Mouse (Mus musculus) right cerebral cortex, postnatal 4 days (tissue): ENCODE measurements around the gene Wscd2.
"Not testable (repeated sequence)": the region's sequence is repeated elsewhere in the genome, so short reads cannot be mapped to it uniquely, and the experiment has no call there.

Experiments used
- DNase-seq: peaks from one replicate; pipeline ENCODE4 v3.0.0-alpha.2; 2022

Gene Wscd2

GRCm38 (mm10) chr5:113542885-113543476 lies 52.8 kb downstream of the Wscd2 start:
- DNase-seq: no peak

GRCm38 (mm10) chr5:113547949-113548700 lies 58.0 kb downstream of the Wscd2 start:
- peak; percentile 56 for DNase-seq

DNA sequence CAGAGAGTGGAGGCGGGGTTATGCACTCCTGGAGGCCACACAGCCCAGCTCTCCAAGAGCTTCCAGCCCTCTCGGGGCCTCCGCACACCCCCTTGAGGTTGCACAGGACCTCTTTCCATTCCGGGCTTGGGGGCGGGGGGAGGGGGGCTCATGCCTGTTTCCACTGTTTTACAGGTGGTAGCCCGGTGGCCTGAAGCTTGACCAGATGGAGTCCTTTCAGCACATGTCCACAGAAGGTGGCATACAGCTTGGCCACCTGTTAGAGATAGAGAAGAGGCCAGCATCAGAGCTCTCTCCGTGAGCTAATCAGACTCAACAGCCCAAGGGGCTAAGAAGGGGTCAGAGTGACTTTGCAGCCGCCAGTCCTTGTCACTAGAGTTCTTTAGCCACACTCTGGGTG lies 60.1 kb downstream of the Wscd2 start:
- no peak for DNase-seq

GRCm38 (mm10) chr5:113550759-113551158 lies 60.6 kb downstream of the Wscd2 start:
- DNase-seq: no peak

GRCm38 (mm10) chr5:113553402-113553897 lies 63.3 kb downstream of the Wscd2 start:
- no peak for DNase-seq

GRCm38 (mm10) chr5:113554095-113554494 lies 64.0 kb downstream of the Wscd2 start:
- DNase-seq: no peak

GRCm38 (mm10) chr5:113554571-113554970 lies 64.4 kb downstream of the Wscd2 start:
- no peak for DNase-seq

DNA sequence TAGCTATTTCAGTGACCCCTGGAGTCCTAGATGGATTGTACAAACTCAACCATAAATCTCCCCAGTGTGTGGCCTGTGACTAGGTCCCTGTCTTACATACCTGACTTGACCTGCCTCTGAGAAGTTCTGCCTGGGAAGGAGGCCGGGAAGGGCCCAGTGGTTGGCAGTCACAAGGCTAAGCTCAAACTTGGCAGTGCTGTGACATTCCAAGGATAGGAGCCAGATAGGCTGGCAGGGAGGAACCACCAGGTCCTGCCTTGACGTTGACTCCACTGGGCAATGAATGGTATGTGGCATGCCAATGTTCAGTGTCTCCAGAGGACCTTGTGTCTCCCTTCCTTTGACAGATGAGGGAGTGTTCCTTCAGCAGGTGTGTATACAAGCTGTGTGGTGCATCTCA lies 65.6 kb downstream of the Wscd2 start:
- no peak for DNase-seq

DNA sequence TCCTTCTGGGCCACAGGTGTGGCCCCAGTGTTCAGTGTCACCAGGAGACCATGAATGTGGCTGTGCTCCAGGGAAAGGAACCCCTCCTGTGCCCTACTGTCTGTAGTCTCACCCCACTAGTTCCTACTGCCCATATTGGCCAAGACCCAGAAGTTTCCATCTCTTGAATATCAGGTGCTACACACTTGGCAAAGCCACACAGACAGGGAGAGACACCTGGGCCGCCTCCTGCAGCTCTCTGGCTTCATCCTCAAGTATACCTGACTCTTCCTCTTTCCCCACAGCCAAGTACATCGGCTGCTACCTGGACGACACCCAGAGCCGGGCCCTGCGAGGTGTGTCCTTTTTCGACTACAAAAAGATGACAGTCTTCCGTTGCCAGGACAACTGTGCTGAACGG lies 67.9 kb downstream of the Wscd2 start:
- DNase-seq: no peak

GRCm38 (mm10) chr5:113559627-113560026 lies 69.5 kb downstream of the Wscd2 start:
- DNase-seq: no peak

DNA sequence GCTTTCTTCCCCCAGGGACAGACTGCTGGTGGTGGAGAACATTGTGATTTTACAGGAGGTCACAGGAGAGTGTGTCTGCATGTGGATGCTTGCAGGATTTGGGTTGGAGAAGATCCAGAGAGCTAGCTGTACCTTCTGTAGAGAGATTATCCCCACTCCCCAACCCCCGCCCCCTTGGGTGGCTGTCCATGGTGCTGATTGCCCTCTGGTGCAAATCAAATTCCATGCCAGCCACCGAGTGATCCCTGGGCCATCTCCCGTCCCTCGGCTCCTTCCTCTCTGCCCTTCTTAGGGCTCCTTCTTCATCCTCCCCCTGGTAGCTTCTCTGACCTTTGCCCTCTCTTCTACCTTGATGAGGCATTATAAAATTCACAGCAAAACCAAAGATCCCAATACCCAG lies 74.3 kb downstream of the Wscd2 start:
- no peak for DNase-seq

DNA sequence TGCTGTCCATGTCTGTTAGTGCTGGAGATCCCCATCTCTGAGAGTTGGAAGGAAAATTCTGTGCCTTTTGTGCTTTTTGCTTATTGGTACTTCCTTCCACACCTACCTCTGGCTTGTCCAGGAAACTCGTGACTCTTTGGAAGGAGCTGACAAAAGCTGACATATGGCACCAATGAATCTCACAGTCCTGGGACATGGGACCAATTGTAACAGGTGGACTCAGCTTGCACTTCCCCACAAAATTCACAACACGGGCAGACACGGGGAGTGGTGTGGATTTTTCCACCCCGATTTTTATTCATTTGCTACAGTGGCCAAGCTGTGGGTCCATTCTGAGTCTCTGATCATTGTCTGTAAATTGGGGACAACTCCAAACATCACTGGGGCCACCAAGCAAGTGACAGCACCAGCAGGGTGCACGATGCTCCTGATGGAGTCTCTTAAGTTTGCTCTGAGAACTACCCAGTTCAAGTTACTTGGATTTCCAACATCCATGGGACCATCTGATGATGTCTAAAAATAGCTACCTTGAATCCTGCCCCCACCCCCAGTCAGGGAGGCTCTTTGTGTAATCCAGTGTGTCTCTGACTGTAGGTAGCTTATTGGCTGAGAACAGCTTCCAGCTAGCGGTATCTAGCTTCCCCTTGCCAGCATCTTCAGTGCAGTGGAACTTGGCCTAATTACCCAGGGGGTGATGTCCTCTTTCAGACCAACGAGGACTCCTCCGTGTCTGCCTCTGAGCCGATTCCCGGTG lies 75.1 kb downstream of the Wscd2 start:
- DNase-seq: no peak

GRCm38 (mm10) chr5:113565858-113566257 lies 75.7 kb downstream of the Wscd2 start:
- DNase-seq: no peak

- no peak for DNase-seq
Measured at GRCm38 (mm10) chr5:113570056-113570717, 80.1 kb downstream of the Wscd2 start.

DNA sequence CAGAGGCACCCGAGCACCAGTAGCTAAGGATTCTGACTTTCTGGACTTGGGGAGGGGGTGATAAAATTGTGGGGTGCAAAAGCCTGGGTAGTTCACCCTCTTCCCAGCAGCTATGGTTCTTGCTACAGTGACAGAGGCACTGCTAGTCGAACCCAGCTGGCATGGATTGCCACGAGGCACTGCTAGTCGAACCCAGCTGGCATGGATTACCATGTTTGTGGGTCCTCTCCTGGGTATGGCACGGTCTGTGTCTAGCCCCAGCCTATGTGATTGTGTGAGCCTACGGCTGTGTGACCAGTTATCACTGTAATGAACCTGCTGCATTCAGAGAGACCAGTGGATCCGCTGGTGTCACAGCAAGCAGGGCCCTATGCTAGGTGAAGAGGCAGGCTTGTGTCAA lies 87.4 kb downstream of the Wscd2 start:
- no peak for DNase-seq

DNA sequence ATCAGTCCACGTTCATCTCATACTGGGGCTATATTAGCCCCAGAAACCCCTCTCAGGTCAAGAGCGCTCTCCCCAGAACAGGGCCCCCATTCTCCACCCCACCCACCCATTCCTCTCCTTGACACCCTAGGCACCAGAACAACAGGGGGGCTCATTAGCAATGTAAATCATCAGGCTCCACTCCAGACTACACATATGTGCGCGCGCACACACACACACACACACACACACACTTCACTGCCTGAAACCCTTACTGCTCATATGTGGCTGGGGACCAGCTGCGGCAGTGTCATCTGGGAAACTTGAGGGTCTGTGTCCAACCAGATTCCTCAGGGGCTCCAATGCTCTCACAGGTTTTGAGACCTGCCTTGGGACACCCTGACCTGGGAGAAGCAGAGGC lies 88.3 kb downstream of the Wscd2 start:
- no peak for DNase-seq

- DNase-seq: no peak
Measured at GRCm38 (mm10) chr5:113579128-113579527, 89.0 kb downstream of the Wscd2 start.

DNA sequence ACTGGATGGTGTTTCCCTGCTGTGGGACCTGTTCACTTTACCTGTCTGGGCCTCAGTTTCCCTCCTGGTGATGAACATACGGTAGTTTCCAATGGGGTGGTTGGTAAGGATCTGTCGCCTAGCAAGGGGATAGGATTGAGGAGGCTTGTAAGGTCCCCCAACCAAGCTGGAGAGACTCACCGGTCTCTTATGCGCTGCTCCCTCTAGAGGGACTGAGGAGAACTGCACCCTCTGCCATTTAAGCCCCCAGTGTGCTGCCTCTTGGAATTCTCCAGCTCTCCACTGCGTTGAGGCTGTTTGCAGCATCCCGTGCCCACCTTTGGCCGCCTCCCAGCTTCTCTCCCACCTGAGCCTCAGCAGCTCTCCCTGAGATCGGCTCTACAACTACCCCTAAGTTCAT lies 90.1 kb downstream of the Wscd2 start:
- peak; percentile 58 for DNase-seq

DNA sequence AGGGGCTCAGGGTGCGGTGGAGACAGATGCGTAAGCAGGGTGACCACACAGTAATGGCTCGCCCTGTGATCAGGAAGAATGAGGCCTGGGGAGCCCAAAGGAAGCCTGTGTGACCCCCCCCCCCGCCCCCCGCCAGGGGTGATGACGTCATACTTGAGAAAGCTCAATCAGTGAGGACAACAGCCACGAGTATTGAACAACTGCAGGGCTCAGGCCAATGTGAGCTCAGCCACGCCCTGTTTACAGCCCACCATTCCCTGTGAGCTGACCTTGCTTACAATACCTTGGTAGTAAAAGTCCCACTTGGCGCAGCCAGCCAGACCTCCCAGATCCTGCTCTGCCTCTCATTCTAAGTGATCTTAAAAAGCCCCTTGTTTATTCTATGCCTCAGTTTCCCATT lies 90.7 kb downstream of the Wscd2 start:
- no peak for DNase-seq

DNA sequence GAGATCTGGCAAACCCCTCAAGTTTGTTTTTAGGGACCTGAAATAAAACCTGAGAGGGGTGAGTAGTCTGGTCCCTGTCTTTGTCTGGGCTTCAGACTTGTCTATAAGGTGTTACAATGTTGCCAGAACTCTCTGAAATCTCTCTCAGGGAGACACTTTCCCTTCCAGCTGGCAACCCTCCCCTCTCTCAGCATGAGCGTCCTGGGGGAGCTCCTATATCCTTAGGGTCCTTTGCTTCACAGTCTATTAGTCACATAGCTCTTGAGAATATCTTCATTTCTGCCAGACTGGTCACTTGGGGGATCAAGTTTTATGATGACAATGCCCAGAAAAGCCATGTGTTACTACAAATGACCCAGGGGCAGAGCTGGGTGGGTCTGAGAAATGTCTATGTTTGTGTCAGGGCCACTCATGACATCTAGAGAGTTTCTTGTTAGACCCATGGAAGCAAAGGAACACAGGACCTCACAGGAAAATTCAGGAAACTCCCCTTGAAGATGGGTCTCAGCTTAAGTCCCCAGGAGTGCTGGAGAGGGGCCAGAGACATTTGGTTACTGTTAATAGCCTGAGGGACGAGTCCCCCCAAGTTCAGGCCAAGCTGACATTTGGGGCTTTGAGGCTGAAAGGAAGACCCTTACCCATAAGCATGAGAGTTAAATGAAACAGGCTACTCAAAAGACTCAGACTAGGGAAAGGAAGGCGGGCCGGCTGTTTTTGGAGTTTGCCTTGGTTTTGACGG lies 93.5 kb downstream of the Wscd2 start:
- DNase-seq: no peak

- no peak for DNase-seq
Measured at GRCm38 (mm10) chr5:113584439-113584838, 94.3 kb downstream of the Wscd2 start.

GRCm38 (mm10) chr5:113585619-113586457 lies 95.7 kb downstream of the Wscd2 start:
- DNase-seq: not testable (repeated sequence)
